Mouse (Mus musculus) macrophage (primary cell): ENCODE results near the gene B3gnt3. TPM values are rescaled to one million over a fixed set of nuclear protein-coding genes. Genes with fewer than 3 reads are reported as not detected.
A peak's percentile ranks its signal among the peaks of the same experiment; 100 is the strongest.

Experiments
- H3K27ac ChIP-seq: fragments of 350-480 bp; formaldehyde crosslinking; 2 replicates; pipeline ENCODE4 v1.9.0; 2021
- H3K36me3 ChIP-seq: fragments of 350-480 bp; formaldehyde crosslinking; 2 replicates; pipeline ENCODE4 v1.9.0; 2021; ENCODE audit errors: inconsistent target
- H3K4me3 ChIP-seq: fragments of 350-480 bp; formaldehyde crosslinking; 2 replicates; pipeline ENCODE4 v1.9.0; 2021; ENCODE audit errors: inconsistent target
- H3K79me2 ChIP-seq: fragments of 350-480 bp; formaldehyde crosslinking; 2 replicates; pipeline ENCODE4 v1.9.0; 2021; ENCODE audit errors: inconsistent target
- whole genome bisulfite sequencing: methylation state at CpG from one replicate; pipeline ENCODE4 v1.1.7; 2026; ENCODE audit warnings: inconsistent platforms; ENCODE audit not compliant: missing documents; 5-methylcytosine and 5-hydroxymethylcytosine counted together
- polyA plus RNA-seq: library from polyadenylated mRNA; stranded (reverse); fragments of 250-400 nt; gene quantifications from 3 replicates; pipeline ENCODE4 v1.2.4, GENCODE M21; 2018; ENCODE audit warnings: inconsistent platforms

The B3gnt3 gene
- polyA plus RNA-seq, 1 experiment from 2014 or later, result 13.1 TPM

GRCm38 (mm10) chr8:71666855-71667254 is 34.7 kb downstream of the B3gnt3 start:
- Histone ChIP-seq H3K79me2 (no peaks in the 10 kb centered on the region), H3K36me3 (no peaks in the 10 kb centered on the region), H3K4me3 (peak overlapping the region; percentile 29; the same call in 1 of the 2 replicates), H3K27ac (peak overlapping the region; percentile 81)
- 90% methylated on average over 1 of the region's 1 CpGs for WGBS

- Histone ChIP-seq H3K27ac (peak overlapping the region; percentile 81), H3K4me3 (peak overlapping the region; percentile 29), H3K79me2 (no peaks in the 10 kb centered on the region), H3K36me3 (no peaks in the 10 kb centered on the region)
- WGBS, result 9% methylated on average over 18 of the region's 22 CpGs
Observed at GRCm38 (mm10) chr8:71665331-71666130, 36.1 kb downstream of the B3gnt3 start.

GRCm38 (mm10) chr8:71660325-71661120 is 41.1 kb downstream of the B3gnt3 start:
- Histone ChIP-seq H3K79me2 (no peaks in the 10 kb centered on the region), H3K4me3 (no peak overlapping the region), H3K27ac (no peak overlapping the region), H3K36me3 (no peaks in the 10 kb centered on the region)
- 22% methylated on average over 36 of the region's 36 CpGs for WGBS

- no peak overlapping the region for H3K4me3 ChIP-seq
- H3K27ac ChIP-seq, result no peak overlapping the region
- 77% methylated on average over 1 of the region's 1 CpGs for WGBS
- no peaks in the 10 kb centered on the region for H3K36me3 ChIP-seq
- no peaks in the 10 kb centered on the region for H3K79me2 ChIP-seq
Observed at GRCm38 (mm10) chr8:71659751-71660150, 41.8 kb downstream of the B3gnt3 start.

- no peak overlapping the region for H3K4me3 ChIP-seq
- WGBS, result 29% methylated on average over 15 of the region's 17 CpGs
- H3K27ac ChIP-seq, result no peak overlapping the region
Observed at GRCm38 (mm10) chr8:71658515-71659049, 43.0 kb downstream of the B3gnt3 start.

GRCm38 (mm10) chr8:71657816-71658215 is 43.8 kb downstream of the B3gnt3 start:
- H3K36me3 ChIP-seq, result no peaks in the 10 kb centered on the region
- WGBS, result 29% methylated on average over 9 of the region's 9 CpGs
- no peak overlapping the region for H3K4me3 ChIP-seq
- H3K27ac ChIP-seq, result no peak overlapping the region
- H3K79me2 ChIP-seq, result no peaks in the 10 kb centered on the region

More at GRCm38 (mm10) chr8:71658515-71659049, 43.0 kb downstream of the B3gnt3 start:
- Histone ChIP-seq H3K79me2 (no peaks in the 10 kb centered on the region), H3K36me3 (no peaks in the 10 kb centered on the region)

- Histone ChIP-seq H3K4me3 (no peak overlapping the region), H3K36me3 (no peaks in the 10 kb centered on the region), H3K27ac (no peak overlapping the region), H3K79me2 (no peaks in the 10 kb centered on the region)
- WGBS, result 4% methylated on average over 22 of the region's 24 CpGs
Observed at GRCm38 (mm10) chr8:71654600-71654999, 47.0 kb downstream of the B3gnt3 start.

GRCm38 (mm10) chr8:71645510-71645909 is 56.1 kb downstream of the B3gnt3 start:
- WGBS, result 89% methylated on average over 9 of the region's 9 CpGs
- H3K79me2 ChIP-seq, result no peaks in the 10 kb centered on the region
- no peak overlapping the region for H3K27ac ChIP-seq
- no peaks in the 10 kb centered on the region for H3K36me3 ChIP-seq
- H3K4me3 ChIP-seq, result no peak overlapping the region

Other genes with a start within 250 kb of the B3gnt3 start
- 3.6 to 9.9 TPM (median 9.8 TPM) in 3 replicates for gene Abhd8, start 238.1 kb downstream of the B3gnt3 start, polyA plus RNA-seq
- gene Mrpl34, start 236.8 kb downstream of the B3gnt3 start, polyA plus RNA-seq, result 46.4 to 67.5 TPM (median 63.1 TPM) in 3 replicates
- gene Dda1, start 232.6 kb downstream of the B3gnt3 start, polyA plus RNA-seq, result 36.3 to 50.7 TPM (median 38.5 TPM) in 3 replicates
- 3.4 to 7.2 TPM (median 6.4 TPM) in 3 replicates for gene Ano8, start 215.8 kb downstream of the B3gnt3 start, polyA plus RNA-seq
- 4.0 to 12.7 TPM (median 11.4 TPM) in 3 replicates for gene Gtpbp3, start 213.7 kb downstream of the B3gnt3 start, polyA plus RNA-seq
- 0.28 to 0.96 TPM in 2 of 3 replicates, not detected in the other for gene Plvap, start 190.0 kb downstream of the B3gnt3 start, polyA plus RNA-seq
- gene Ccdc194, start 176.1 kb downstream of the B3gnt3 start, polyA plus RNA-seq, result 0.12 to 0.17 TPM in 2 of 3 replicates, not detected in the other
- gene Bst2, start 164.3 kb downstream of the B3gnt3 start, polyA plus RNA-seq, result 155 to 1,074 TPM (median 938 TPM) in 3 replicates
- gene Mvb12a, start 158.9 kb downstream of the B3gnt3 start, polyA plus RNA-seq, result 30.1 to 92.7 TPM (median 76.2 TPM) in 3 replicates
- gene Tmem221, start 142.9 kb downstream of the B3gnt3 start, polyA plus RNA-seq, result 3.2 to 9.9 TPM (median 8.7 TPM) in 3 replicates
- not detected in 3 replicates for gene Nxnl1, start 135.2 kb downstream of the B3gnt3 start, polyA plus RNA-seq
- 59.7 to 109 TPM (median 64.8 TPM) in 3 replicates for gene Slc27a1, start 132.9 kb downstream of the B3gnt3 start, polyA plus RNA-seq
- 36.7 to 133 TPM (median 114 TPM) in 3 replicates for gene Pgls, start 109.6 kb downstream of the B3gnt3 start, polyA plus RNA-seq
- 0.53 to 1.2 TPM (median 0.94 TPM) in 3 replicates for gene Fam129c, start 104.1 kb downstream of the B3gnt3 start, polyA plus RNA-seq
- 108 to 170 TPM (median 143 TPM) in 3 replicates for gene Colgalt1, start 90.8 kb downstream of the B3gnt3 start, polyA plus RNA-seq
- gene Unc13a, start 30.0 kb downstream of the B3gnt3 start, polyA plus RNA-seq, result 0.98 to 1.4 TPM (median 1.4 TPM) in 3 replicates
- gene Jak3, start 25.5 kb downstream of the B3gnt3 start, polyA plus RNA-seq, result 10.8 to 16.4 TPM (median 11.3 TPM) in 3 replicates
- gene Insl3, start 12.6 kb downstream of the B3gnt3 start, polyA plus RNA-seq, result 0.64 to 0.95 TPM (median 0.93 TPM) in 3 replicates
- 5.0 to 6.2 TPM (median 5.8 TPM) in 3 replicates for gene Fcho1, start 23.9 kb upstream of the B3gnt3 start, polyA plus RNA-seq
- 8.3 to 10.1 TPM (median 9.2 TPM) in 3 replicates for gene Zfp709, start 180.2 kb upstream of the B3gnt3 start, polyA plus RNA-seq
- 0.77 to 1.7 TPM (median 1.1 TPM) in 3 replicates for gene Zfp882, start 206.8 kb upstream of the B3gnt3 start, polyA plus RNA-seq
- 11.8 to 35.6 TPM (median 15.9 TPM) in 3 replicates for gene Zfp617, start 206.8 kb upstream of the B3gnt3 start, polyA plus RNA-seq
- 8.4 to 12.3 TPM (median 9.8 TPM) in 3 replicates for gene Zfp961, start 249.2 kb upstream of the B3gnt3 start, polyA plus RNA-seq